Mouse (Mus musculus): ENCODE measurements around the gene Pyroxd2. TPM values are rescaled to one million over a fixed set of nuclear protein-coding genes. Genes with fewer than 3 reads are reported as not detected.

The Pyroxd2 gene
- polyA plus RNA-seq, 1 experiment: 5.0 TPM

GRCm38 (mm10) chr19:42676931-42677330 lies 75.6 kb downstream of the Pyroxd2 start:
- Histone ChIP-seq H3K4me1 (ENCODE audit: control insufficient read depth, insufficient read depth, low read length) (no peaks in the 10 kb centered on the region), H3K4me3 (replicated peaks; ENCODE audit: extremely low read depth, low read depth, low read length) (no peak overlapping the region)
- no peak for TF ChIP-seq POLR2A (IDR thresholded peaks at IDR 0.05; ENCODE audit: borderline replicate concordance, extremely low read depth, low read depth, low read length)
- TF ChIP-seq CTCF (IDR thresholded peaks at IDR 0.05; ENCODE audit: insufficient read depth, low read length): no peak
- no peak for DNase-seq
- WGBS: 48% methylated on average over 3 of the region's 3 CpGs

Other genes with a start within 250 kb of the Pyroxd2 start
- gene R3hcc1l, start 234.0 kb downstream of the Pyroxd2 start, polyA plus RNA-seq (2012; rRNA removed): 3.8 and 4.8 TPM in 2 replicates
- gene Loxl4, start 140.0 kb downstream of the Pyroxd2 start, polyA plus RNA-seq (2012; rRNA removed): 1.8 and 2.5 TPM in 2 replicates
- gene Hps1, start 27.2 kb upstream of the Pyroxd2 start, polyA plus RNA-seq (2012; rRNA removed): 16.6 and 18.9 TPM in 2 replicates